Mouse (Mus musculus) forebrain, embryonic 10.5 days (tissue): ENCODE measurements around the gene Mpp2. TPM values are rescaled to one million over a fixed set of nuclear protein-coding genes. Genes with fewer than 3 reads are reported as not detected.

Experiments
- DNase-seq: peaks from one replicate; pipeline ENCODE4 v3.0.0-alpha.2; 2017; ENCODE audit warnings: low spot score; ENCODE audit errors: extremely low spot score
- H3K27ac ChIP-seq: fragments of 300-500 bp; sonication (generic); 2 replicates; pipeline ENCODE4 v1.5.1; 2016; ENCODE audit warnings: mild to moderate bottlenecking
- H3K27me3 ChIP-seq: fragments of 300-500 bp; sonication (generic); 2 replicates; pipeline ENCODE4 v1.6.1; 2016; ENCODE audit warnings: mild to moderate bottlenecking; ENCODE audit not compliant: poor library complexity, severe bottlenecking
- H3K36me3 ChIP-seq: fragments of 300-500 bp; sonication (generic); replicated peaks from 2 replicates; pipeline ENCODE4 v1.6.1; 2016; ENCODE audit warnings: mild to moderate bottlenecking, moderate library complexity
- H3K4me1 ChIP-seq: fragments of 300-500 bp; sonication (generic); 2 replicates; pipeline ENCODE4 v1.6.1; 2016
- H3K4me3 ChIP-seq: fragments of 300-500 bp; sonication (generic); 2 replicates; pipeline ENCODE4 v1.5.1; 2016; ENCODE audit warnings: mild to moderate bottlenecking, moderate library complexity
- H3K9me3 ChIP-seq: fragments of 300-500 bp; sonication (generic); 2 replicates; pipeline ENCODE4 v1.6.1; 2016; ENCODE audit warnings: mild to moderate bottlenecking, moderate library complexity
- WGBS: fragments of 180-500 bp; shearing (Covaris S2); methylation state at CpG from one replicate; pipeline ENCODE4 v1.1.7; 2016; 5-methylcytosine and 5-hydroxymethylcytosine counted together
- polyA plus RNA-seq: library from polyadenylated mRNA; unstranded; fragments of >200 nt; fragmentation: Nextera tagmentation; extraction: Ambion mirVana; gene quantifications from 2 replicates; pipeline ENCODE4 v1.2.1, GENCODE M21; 2016

The Mpp2 gene
- polyA plus RNA-seq, 1 experiment from 2014 or later = 15.7 TPM

DNA sequence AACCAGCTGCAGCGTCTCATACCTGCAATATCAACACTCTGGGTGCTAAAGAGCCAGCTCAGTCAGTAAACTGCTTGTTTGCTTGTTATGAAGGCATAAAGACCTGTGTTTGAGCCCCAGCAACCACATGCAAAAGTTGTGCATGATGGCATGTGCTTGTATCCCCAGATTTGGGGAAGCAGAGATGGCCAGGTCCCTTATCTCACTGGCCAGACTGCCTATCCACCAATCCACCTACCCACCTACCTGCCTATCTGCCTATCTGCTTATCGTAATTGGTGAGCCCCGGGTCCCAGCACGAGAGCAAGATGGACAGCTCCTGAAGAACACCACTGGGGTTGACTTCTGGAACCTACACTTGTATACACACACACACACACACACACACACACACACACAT lies 59.0 kb downstream of the Mpp2 start:
- Histone ChIP-seq H3K4me1 (peaks cover 38% of the 10 kb centered on the region), H3K9me3 (no peaks in the 10 kb centered on the region), H3K36me3 (peaks cover 6% of the 10 kb centered on the region; the same call in 1 of the 2 replicates), H3K4me3 (no peak overlapping the region), H3K27me3 (peaks cover 52% of the 10 kb centered on the region), H3K27ac (no peak overlapping the region)
- no peak for DNase-seq
- WGBS = 85% methylated on average over 4 of the region's 4 CpGs

DNA sequence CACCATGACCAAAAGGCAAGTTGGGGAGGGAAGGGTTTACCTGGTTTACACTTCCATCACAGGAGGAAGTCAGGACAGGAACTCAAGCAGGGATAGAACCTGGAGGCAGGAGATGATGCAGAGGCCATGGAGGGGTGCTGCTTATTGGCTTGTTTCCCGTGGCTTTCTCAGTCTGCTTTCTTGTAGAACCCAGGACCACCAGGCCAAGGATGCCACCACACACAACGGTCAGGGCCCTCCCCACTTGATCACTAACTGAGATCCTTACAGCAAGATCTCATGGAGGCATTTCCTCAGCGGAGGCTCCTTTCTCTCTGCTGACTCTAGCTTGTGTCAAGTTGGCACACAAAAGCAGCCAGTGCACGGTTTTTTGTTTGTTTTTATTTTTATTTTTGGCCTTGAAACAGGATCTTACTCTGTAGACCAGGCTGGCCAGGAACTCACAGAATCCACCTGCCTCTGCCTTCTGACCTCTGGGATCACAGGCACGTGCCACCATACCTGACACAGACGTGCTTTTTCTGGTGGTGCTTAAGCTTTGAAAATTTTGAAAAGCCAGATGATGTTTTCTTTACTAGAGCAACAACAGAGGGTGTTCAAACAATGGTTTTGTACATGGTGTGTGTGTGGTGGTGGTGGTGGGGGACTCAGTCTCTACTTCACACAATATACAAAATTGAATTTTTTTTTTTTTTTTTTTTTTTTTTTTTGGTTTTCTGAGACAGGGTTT lies 60.1 kb downstream of the Mpp2 start, which contains the start of gene Mpp3:
Gene Mpp3, minus strand, starts transcription at position 375 of the 730 bp plus-strand sequence.
- H3K36me3 ChIP-seq = peaks cover 12% of the 10 kb centered on the region
- peaks cover 52% of the 10 kb centered on the region for H3K27me3 ChIP-seq
- peaks cover 38% of the 10 kb centered on the region for H3K4me1 ChIP-seq
- 74% methylated on average over 6 of the region's 6 CpGs for WGBS
- H3K27ac ChIP-seq = peak within 1 kb of the TSS; percentile 90
- peak within 1 kb of the TSS; percentile 76 for H3K4me3 ChIP-seq
- DNase-seq = no peak
- no peaks in the 10 kb centered on the region for H3K9me3 ChIP-seq

DNA sequence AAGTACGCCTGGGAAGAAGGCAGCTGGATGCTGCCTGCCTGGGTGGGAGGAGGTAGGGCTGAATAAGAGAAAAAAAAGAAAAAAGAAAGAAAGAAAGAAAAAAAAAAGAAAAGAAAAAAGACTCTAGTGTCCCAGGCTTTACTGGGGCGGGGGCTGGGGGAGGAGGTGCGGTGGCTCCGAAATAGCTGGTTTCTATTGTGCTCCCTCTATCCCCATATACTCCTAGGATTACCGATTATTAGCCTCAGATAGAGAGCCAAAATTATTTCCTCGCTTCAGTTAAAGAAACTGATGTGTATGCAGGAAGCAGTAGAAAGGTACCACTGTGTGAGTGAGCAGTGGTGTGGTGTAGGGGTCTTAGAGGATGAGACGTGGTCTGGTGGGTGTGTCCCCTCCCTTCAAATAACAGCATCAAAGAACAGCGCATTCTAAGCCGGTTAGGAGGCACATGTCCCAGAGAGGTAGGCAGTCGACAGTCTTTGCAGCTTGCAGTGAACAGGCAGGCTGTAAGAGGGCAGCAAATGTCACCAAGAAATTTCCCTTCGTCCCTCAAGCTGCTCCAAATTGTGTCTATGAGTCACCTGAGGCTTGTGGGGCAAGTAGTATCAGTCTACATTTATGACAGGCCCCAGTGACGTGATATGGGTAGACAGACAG lies 60.8 kb downstream of the Mpp2 start:
- H3K4me3 ChIP-seq = peak overlapping the region; percentile 76
- no peak for DNase-seq
- no peaks in the 10 kb centered on the region for H3K9me3 ChIP-seq
- H3K27ac ChIP-seq = peak overlapping the region; percentile 90
- H3K4me1 ChIP-seq = peaks cover 38% of the 10 kb centered on the region
- H3K36me3 ChIP-seq = peaks cover 17% of the 10 kb centered on the region
- H3K27me3 ChIP-seq = peaks cover 52% of the 10 kb centered on the region
- 5% methylated on average over 12 of the region's 12 CpGs for WGBS

DNA sequence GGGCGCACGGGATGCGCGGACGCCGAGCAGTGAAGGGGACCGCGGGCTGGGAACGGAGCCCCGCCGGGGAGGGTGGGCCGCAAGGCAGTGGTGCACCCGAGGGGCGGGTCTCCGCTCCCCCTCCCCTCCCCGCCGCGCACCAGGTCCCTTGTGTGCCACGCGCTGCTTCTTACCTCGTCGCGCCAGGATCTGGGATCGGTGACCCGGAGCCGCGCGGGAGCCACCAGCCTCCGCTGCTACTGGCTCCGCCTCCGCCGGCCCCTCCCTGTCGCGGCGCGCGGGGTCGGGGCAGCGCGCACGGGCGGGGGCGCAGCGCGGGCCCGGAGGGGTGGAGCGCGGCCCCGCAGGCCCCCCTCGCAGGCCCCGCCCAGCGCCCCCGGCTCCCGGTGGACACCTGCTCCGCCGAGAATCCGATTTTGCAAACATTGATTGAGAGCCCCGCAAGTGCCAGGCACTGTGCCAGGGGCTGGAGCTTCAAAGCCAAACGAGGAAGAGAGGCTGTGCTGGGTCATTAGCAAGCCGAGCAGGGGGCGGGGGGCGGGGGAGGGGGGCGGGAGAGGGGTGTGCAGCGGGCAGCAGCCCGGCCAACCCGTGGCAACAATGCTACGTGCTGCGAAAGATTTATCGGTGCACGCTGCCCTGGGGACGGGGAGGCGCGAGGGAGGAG lies 61.5 kb downstream of the Mpp2 start:
- peaks cover 23% of the 10 kb centered on the region for H3K36me3 ChIP-seq
- H3K9me3 ChIP-seq = no peaks in the 10 kb centered on the region
- peak overlapping the region; percentile 76 for H3K4me3 ChIP-seq
- under 1% methylated on average over 67 of the region's 73 CpGs for whole genome bisulfite sequencing
- peaks cover 52% of the 10 kb centered on the region for H3K27me3 ChIP-seq
- H3K4me1 ChIP-seq = peaks cover 40% of the 10 kb centered on the region
- peak overlapping the region; percentile 90 for H3K27ac ChIP-seq
- peak; percentile 82 for DNase-seq

DNA sequence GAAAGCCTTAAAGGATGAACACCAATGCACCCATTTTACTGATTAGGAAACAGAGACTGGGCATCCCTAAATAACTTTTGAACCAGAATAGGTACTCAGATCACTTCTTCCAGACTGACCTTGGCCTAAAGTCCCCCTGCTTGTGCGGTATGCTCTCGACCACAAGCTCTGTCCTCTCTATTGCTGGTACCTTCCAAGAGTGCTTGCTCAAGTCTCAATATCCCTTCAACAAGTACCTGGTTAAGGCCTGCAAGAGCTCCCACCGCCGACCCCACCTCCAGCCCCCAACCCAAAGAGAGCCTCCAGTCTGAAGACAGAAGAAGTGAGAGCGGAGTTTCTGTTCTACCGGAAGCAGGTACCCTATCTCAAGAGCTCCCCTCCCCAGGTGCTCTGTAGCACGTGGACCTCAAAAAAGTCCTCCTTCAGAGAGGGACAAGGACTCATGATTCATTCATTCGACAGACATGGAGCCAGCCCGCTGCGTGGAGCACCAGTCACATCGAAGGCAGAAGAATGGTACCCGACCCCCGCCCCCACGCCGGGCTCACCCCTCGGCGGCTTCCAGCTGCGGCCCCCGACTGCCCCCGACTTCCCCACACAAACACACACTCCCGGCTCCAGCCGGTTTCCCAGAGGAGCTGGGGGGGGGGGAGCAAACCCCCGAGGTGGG lies 62.2 kb downstream of the Mpp2 start:
- WGBS = 3% methylated on average over 23 of the region's 23 CpGs
- peaks cover 50% of the 10 kb centered on the region for H3K27me3 ChIP-seq
- peak; percentile 40 for DNase-seq

DNA sequence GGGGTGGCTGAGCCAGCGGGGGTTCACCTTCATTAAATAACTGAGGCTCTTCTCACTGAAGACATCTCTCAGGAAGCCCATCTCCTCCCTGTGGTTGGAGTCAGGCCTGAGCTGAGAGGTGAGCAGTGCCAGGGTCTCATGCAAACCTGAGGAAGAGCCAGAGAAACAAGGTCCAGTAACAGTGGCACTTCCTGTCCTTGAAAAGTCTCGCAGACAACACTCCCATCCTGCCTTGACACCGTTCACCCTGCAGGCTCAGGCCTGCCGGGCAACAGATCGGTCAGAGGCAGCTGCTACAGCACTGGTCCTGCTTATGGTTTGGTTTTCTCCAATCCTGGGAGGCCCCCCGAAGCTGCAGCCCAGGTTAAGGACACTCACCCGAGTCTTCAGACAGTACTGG lies 63.0 kb downstream of the Mpp2 start:
- H3K36me3 ChIP-seq = peaks cover 32% of the 10 kb centered on the region
- no peak for DNase-seq
- H3K27ac ChIP-seq = peak overlapping the region; percentile 90
- peaks cover 44% of the 10 kb centered on the region for H3K27me3 ChIP-seq
- H3K9me3 ChIP-seq = no peaks in the 10 kb centered on the region
- WGBS = 37% methylated on average over 7 of the region's 7 CpGs
- peak overlapping the region; percentile 76 for H3K4me3 ChIP-seq
- H3K4me1 ChIP-seq = peaks cover 41% of the 10 kb centered on the region

More for the DNA sequence above, 62.2 kb downstream of the Mpp2 start:
- H3K4me1 ChIP-seq = peaks cover 41% of the 10 kb centered on the region
- H3K27ac ChIP-seq = peak overlapping the region; percentile 90
- H3K36me3 ChIP-seq = peaks cover 29% of the 10 kb centered on the region
- H3K4me3 ChIP-seq = peak overlapping the region; percentile 76
- H3K9me3 ChIP-seq = no peaks in the 10 kb centered on the region

DNA sequence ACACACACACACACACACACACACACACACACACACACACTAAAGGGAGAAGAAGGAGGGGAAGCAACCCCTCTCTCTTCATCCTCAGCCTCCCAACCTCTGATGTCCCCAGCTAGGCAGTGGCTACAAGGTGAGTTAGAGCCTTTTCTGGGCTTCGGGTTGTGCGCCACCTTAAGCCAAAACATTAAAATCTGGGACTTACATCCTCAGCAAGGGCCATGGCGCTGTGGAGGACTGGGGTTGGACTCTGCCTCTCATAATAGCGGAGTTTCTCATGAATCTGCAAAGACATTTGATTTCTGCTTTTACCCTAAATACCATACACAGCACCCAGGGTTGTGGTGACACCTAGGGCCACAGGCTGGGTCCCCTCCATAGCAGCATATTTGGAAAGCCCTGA lies 63.4 kb downstream of the Mpp2 start:
- Histone ChIP-seq H3K27me3 (peaks cover 39% of the 10 kb centered on the region), H3K27ac (peak overlapping the region; percentile 90; the same call in 1 of the 2 replicates), H3K9me3 (no peaks in the 10 kb centered on the region), H3K4me3 (peak overlapping the region; percentile 76; the same call in 1 of the 2 replicates), H3K36me3 (peaks cover 36% of the 10 kb centered on the region), H3K4me1 (peaks cover 41% of the 10 kb centered on the region)
- 86% methylated on average over 4 of the region's 4 CpGs for WGBS
- DNase-seq = no peak

DNA sequence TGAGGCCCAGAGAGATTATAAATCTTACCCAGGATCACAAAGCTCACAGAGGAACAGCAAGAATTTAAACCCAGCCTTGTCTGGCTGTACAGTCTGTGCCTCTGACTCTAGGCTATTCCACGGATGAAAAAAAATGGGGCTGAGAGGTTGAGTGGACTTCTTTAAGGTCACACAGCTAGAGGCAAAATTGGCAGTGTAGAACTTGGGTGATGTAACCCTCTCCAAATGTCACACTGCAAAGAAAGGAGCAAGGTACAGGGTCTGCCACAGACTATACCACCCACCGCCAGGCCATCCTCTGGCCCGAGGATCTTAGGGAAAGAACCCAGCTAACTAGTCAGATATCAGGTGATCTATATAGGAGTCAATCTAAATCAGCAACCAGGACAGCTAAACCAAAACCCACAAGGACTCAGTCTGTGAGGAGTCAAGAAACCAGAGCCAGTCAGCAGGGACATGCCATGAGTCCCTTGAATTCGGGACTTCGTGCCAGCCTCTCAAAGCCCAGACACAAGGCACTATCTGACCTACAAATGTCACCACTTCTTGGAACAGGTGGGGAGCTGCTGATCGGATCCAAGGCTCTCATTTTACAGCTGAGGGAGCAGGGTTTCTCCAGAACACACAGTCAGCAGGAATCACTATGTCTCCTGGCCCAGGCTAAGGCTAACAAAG lies 64.1 kb downstream of the Mpp2 start:
- WGBS = 92% methylated on average over 6 of the region's 6 CpGs

DNA sequence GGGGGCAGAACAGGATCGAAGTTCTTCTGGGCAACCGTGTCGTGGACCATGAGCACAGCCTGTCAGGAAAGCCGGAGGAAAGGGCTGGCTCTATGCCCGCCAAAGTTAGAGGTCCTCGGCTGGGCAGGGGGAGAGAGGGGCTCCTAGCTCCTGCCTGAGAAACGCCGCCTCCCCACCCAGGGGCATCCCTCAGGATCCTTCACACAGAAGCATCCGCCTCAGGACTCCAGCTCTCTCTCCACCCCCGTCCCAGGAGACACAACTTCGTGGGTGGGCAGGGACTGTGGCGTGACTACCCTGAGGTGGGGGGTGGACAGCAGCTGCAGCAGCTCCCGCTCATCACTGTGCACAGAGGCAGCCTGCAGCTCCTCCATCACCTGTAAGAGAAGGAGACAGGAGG lies 64.9 kb downstream of the Mpp2 start:
- WGBS = 88% methylated on average over 13 of the region's 13 CpGs
- no peak for DNase-seq
- H3K27ac ChIP-seq = no peak overlapping the region

More for the DNA sequence above, 64.1 kb downstream of the Mpp2 start:
- H3K4me3 ChIP-seq = no peak overlapping the region
- H3K36me3 ChIP-seq = peaks cover 41% of the 10 kb centered on the region
- peaks cover 45% of the 10 kb centered on the region for H3K4me1 ChIP-seq
- H3K9me3 ChIP-seq = no peaks in the 10 kb centered on the region
- peaks cover 35% of the 10 kb centered on the region for H3K27me3 ChIP-seq
- DNase-seq = no peak
- H3K27ac ChIP-seq = no peak overlapping the region

DNA sequence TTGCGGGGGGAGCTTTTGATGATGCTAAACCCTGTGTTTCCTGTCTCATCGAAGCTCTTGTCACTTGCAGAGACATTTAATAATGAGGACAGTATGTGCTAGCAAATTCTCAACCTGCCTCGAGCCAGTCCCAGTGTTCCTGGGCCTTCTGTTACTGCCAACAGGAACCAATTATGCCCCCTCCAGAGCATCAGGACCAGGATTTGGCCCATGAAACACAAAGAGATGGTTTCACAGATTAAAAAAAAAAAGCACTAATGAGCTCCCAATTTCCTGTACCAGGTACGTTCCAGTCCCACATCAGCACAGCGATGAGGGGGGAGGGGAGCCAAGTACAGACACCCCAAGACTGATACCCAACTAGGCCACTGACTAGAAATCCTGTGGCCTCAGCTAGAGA lies 67.1 kb downstream of the Mpp2 start:
- peaks cover 69% of the 10 kb centered on the region for H3K36me3 ChIP-seq
- no peaks in the 10 kb centered on the region for H3K9me3 ChIP-seq
- 78% methylated on average over 5 of the region's 5 CpGs for WGBS
- peaks cover 18% of the 10 kb centered on the region for H3K27me3 ChIP-seq
- no peak for DNase-seq
- no peak overlapping the region for H3K4me3 ChIP-seq
- H3K4me1 ChIP-seq = peaks cover 26% of the 10 kb centered on the region
- no peak overlapping the region for H3K27ac ChIP-seq

More for the DNA sequence above, 64.9 kb downstream of the Mpp2 start:
- Histone ChIP-seq H3K27me3 (peaks cover 29% of the 10 kb centered on the region), H3K4me1 (peaks cover 45% of the 10 kb centered on the region), H3K36me3 (peaks cover 48% of the 10 kb centered on the region), H3K9me3 (no peaks in the 10 kb centered on the region), H3K4me3 (no peak overlapping the region)

DNA sequence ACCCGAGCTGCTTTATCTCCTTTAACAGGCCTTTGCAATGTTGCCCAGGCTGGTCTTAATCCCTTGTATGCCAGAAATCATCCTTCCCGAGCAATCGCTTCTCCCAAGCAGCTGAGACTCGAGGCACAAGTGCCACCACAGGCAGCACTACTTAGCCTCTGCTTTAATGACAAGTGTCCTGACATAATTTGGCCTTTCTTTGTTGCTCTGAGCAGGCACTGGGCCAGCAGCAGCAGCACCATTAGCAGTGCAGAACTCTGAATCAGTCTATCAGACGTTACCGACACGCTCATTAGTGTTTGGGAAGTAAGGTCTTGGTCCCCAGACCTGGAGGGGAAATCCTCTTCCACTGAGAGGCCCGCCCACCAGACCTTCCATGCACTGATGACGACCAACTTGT lies 68.6 kb downstream of the Mpp2 start:
- DNase-seq = no peak
- WGBS = 81% methylated on average over 9 of the region's 9 CpGs
- Histone ChIP-seq H3K36me3 (peaks cover 78% of the 10 kb centered on the region), H3K4me1 (peaks cover 22% of the 10 kb centered on the region), H3K4me3 (no peak overlapping the region), H3K9me3 (no peaks in the 10 kb centered on the region), H3K27me3 (peaks cover 4% of the 10 kb centered on the region), H3K27ac (no peak overlapping the region)

DNA sequence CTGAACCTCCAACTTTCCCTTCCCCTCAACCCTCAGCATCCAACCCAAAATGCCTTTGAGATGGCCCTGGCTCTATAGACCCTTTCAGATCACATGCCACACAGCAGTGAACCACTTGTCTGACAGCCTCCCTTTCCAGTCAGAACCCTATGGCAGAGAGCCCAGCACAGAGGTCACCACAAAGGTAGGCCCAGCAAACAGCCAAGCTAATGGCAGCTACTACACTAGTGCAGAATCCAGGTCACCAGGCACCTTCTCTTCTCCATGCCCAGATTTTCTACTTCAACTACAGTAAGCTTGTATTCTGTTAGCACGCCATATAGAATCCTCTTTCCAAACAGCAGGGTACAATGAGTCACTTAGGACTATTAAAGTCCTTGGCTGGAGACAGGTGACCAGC lies 72.2 kb downstream of the Mpp2 start:
- H3K36me3 ChIP-seq = peaks cover 88% of the 10 kb centered on the region
- H3K4me3 ChIP-seq = no peak overlapping the region
- H3K27ac ChIP-seq = no peak overlapping the region
- no peaks in the 10 kb centered on the region for H3K27me3 ChIP-seq
- peaks cover 14% of the 10 kb centered on the region for H3K4me1 ChIP-seq
- 91% methylated on average over 1 of the region's 1 CpGs for WGBS
- no peak for DNase-seq
- H3K9me3 ChIP-seq = no peaks in the 10 kb centered on the region
